Mouse (Mus musculus) heart, embryonic 12.5 days (tissue): ENCODE data around the gene Grm3. TPM values are rescaled to one million over a fixed set of nuclear protein-coding genes. Genes with fewer than 3 reads are reported as not detected.

ENCODE experiments used
- ATAC-seq: fragments of 200-750 bp; cut with Nextera tagmentation; 2 replicates; pipeline ENCODE4 v1.8.0; 2017; ENCODE audit warnings: moderate TSS enrichment, moderate library complexity; ENCODE audit not compliant: insufficient number of reproducible peaks, low FRiP score
- H3K27ac ChIP-seq: fragments of 300-500 bp; sonication (generic); 2 replicates; pipeline ENCODE4 v1.5.1; 2016; ENCODE audit warnings: mild to moderate bottlenecking, moderate library complexity; ENCODE audit not compliant: poor library complexity, severe bottlenecking
- H3K27me3 ChIP-seq: fragments of 300-500 bp; sonication (generic); replicated peaks from 2 replicates; pipeline ENCODE4 v1.6.1; 2016; ENCODE audit warnings: mild to moderate bottlenecking, moderate library complexity
- H3K36me3 ChIP-seq: fragments of 300-500 bp; sonication (generic); 2 replicates; pipeline ENCODE4 v1.6.1; 2016; ENCODE audit warnings: mild to moderate bottlenecking, moderate library complexity
- H3K4me1 ChIP-seq: fragments of 300-500 bp; sonication (generic); replicated peaks from 2 replicates; pipeline ENCODE4 v1.6.1; 2016; ENCODE audit warnings: mild to moderate bottlenecking
- H3K4me2 ChIP-seq: fragments of 300-500 bp; sonication (generic); 2 replicates; pipeline ENCODE4 v1.6.1; 2016; ENCODE audit warnings: mild to moderate bottlenecking, moderate library complexity
- H3K4me3 ChIP-seq: fragments of 300-500 bp; sonication (generic); 2 replicates; pipeline ENCODE4 v1.5.1; 2016; ENCODE audit warnings: mild to moderate bottlenecking
- H3K9ac ChIP-seq: fragments of 300-500 bp; sonication (generic); 2 replicates; pipeline ENCODE4 v1.6.1; 2016; ENCODE audit warnings: mild to moderate bottlenecking, moderate library complexity
- H3K9me3 ChIP-seq: fragments of 300-500 bp; sonication (generic); replicated peaks from 2 replicates; pipeline ENCODE4 v1.6.1; 2016; ENCODE audit warnings: mild to moderate bottlenecking, moderate library complexity
- WGBS: fragments of 180-500 bp; shearing (Covaris S2); methylation state at CpG from one replicate; pipeline ENCODE4 v1.1.7; 2016; 5-methylcytosine and 5-hydroxymethylcytosine counted together
- polyA plus RNA-seq: library from polyadenylated mRNA; unstranded; fragments of >200 nt; fragmentation: Nextera tagmentation; extraction: Ambion mirVana; gene quantifications from 2 replicates; pipeline ENCODE4 v1.2.1, GENCODE M21; 2016

Grm3 gene
- polyA plus RNA-seq, 1 experiment from 2014 or later, result 0.33 TPM

- Histone ChIP-seq H3K4me3 (no peak overlapping the region), H3K36me3 (no peaks in the 10 kb centered on the region), H3K27me3 (no peaks in the 10 kb centered on the region), H3K27ac (no peak overlapping the region), H3K9ac (no peak overlapping the region), H3K9me3 (no peaks in the 10 kb centered on the region), H3K4me1 (no peaks in the 10 kb centered on the region), H3K4me2 (no peak overlapping the region)
- 18% methylated on average over 5 of the region's 5 CpGs for WGBS
- no peak for ATAC-seq
Observed at GRCm38 (mm10) chr5:9495456-9495855, 229.5 kb downstream of the Grm3 start.

GRCm38 (mm10) chr5:9477587-9477986 is 247.4 kb downstream of the Grm3 start:
- Histone ChIP-seq H3K9me3 (no peaks in the 10 kb centered on the region), H3K27ac (no peak overlapping the region), H3K4me3 (no peak overlapping the region), H3K4me2 (no peak overlapping the region), H3K27me3 (no peaks in the 10 kb centered on the region), H3K4me1 (no peaks in the 10 kb centered on the region), H3K36me3 (no peaks in the 10 kb centered on the region), H3K9ac (no peak overlapping the region)
- no peak for ATAC-seq
- 70% methylated on average over 3 of the region's 3 CpGs for WGBS

- H3K27ac ChIP-seq, result no peak overlapping the region
- H3K36me3 ChIP-seq, result no peaks in the 10 kb centered on the region
- H3K4me2 ChIP-seq, result no peak overlapping the region
- H3K4me3 ChIP-seq, result no peak overlapping the region
- no peak overlapping the region for H3K9ac ChIP-seq
- ATAC-seq, result no peak
- H3K4me1 ChIP-seq, result no peaks in the 10 kb centered on the region
- H3K9me3 ChIP-seq, result no peaks in the 10 kb centered on the region
- H3K27me3 ChIP-seq, result no peaks in the 10 kb centered on the region
- 89% methylated on average over 2 of the region's 2 CpGs for WGBS
Observed at GRCm38 (mm10) chr5:9453298-9453697, 271.7 kb downstream of the Grm3 start.

- no peaks in the 10 kb centered on the region for H3K36me3 ChIP-seq
- H3K4me3 ChIP-seq, result no peak overlapping the region
- H3K27ac ChIP-seq, result no peak overlapping the region
- 70% methylated on average over 5 of the region's 5 CpGs for WGBS
- no peak overlapping the region for H3K4me2 ChIP-seq
- H3K4me1 ChIP-seq, result no peaks in the 10 kb centered on the region
- ATAC-seq, result no peak
- no peaks in the 10 kb centered on the region for H3K27me3 ChIP-seq
- no peak overlapping the region for H3K9ac ChIP-seq
- H3K9me3 ChIP-seq, result no peaks in the 10 kb centered on the region
Observed at GRCm38 (mm10) chr5:9449570-9449969, 275.4 kb downstream of the Grm3 start.

GRCm38 (mm10) chr5:9448931-9449330 is 276.0 kb downstream of the Grm3 start:
- Histone ChIP-seq H3K9ac (no peak overlapping the region), H3K4me1 (no peaks in the 10 kb centered on the region), H3K4me2 (no peak overlapping the region), H3K4me3 (no peak overlapping the region), H3K27ac (no peak overlapping the region), H3K9me3 (no peaks in the 10 kb centered on the region), H3K36me3 (no peaks in the 10 kb centered on the region), H3K27me3 (no peaks in the 10 kb centered on the region)
- no peak for ATAC-seq
- WGBS, result 77% methylated on average over 6 of the region's 6 CpGs

- H3K27ac ChIP-seq, result no peak overlapping the region
- no peaks in the 10 kb centered on the region for H3K27me3 ChIP-seq
- no peak overlapping the region for H3K4me2 ChIP-seq
- H3K36me3 ChIP-seq, result no peaks in the 10 kb centered on the region
- no peaks in the 10 kb centered on the region for H3K4me1 ChIP-seq
- H3K9ac ChIP-seq, result no peak overlapping the region
- no peak overlapping the region for H3K4me3 ChIP-seq
- no peaks in the 10 kb centered on the region for H3K9me3 ChIP-seq
- 2% methylated on average over 1 of the region's 1 CpGs for WGBS
- ATAC-seq, result no peak
Observed at GRCm38 (mm10) chr5:9446146-9446545, 278.8 kb downstream of the Grm3 start.
